Mouse (Mus musculus): ENCODE measurements around the gene Ntf5. TPM values are rescaled to one million over a fixed set of nuclear protein-coding genes. Genes with fewer than 3 reads are reported as not detected.

Ntf5 gene
- total RNA-seq, 2 experiments from 2014 or later = not detected

DNA sequence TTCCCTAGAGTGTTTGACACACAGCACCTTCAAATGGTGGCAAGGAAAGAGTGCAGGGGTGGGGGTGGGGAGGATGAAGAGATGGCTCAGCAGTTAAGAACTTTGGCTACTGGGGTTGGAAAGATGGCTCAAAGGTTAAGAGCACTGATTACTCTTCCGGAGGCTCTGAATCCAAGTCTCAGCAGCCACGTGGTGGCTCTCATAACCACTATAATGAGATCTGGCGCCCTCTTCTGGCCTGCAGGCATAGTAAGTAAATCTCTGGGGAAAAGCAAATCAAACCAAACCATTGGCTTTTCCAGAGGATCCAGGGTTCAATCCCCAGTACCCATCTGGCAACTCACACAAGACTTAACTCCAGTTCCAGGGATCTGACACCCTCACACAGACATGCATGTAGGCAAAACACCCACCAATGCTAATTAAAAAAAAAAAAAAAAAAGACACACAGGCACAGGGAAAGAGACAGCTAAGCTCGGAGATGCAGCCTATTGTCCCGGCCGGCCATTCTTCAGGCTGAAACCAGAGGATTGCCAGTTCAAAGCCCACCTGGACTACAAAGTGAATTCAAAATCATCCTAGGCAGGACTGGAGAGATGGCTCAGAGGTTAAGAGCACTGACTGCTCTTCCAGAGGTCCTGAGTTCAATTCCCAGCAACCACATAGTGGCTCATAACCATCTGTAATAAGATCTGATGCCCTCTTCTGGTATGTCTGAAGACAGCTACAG is 9.8 kb upstream of the Ntf5 start:
- peak in 1 of 2 experiments; percentile 50 for DNase-seq (ENCODE audit: low spot score in 2 of 2)

DNA sequence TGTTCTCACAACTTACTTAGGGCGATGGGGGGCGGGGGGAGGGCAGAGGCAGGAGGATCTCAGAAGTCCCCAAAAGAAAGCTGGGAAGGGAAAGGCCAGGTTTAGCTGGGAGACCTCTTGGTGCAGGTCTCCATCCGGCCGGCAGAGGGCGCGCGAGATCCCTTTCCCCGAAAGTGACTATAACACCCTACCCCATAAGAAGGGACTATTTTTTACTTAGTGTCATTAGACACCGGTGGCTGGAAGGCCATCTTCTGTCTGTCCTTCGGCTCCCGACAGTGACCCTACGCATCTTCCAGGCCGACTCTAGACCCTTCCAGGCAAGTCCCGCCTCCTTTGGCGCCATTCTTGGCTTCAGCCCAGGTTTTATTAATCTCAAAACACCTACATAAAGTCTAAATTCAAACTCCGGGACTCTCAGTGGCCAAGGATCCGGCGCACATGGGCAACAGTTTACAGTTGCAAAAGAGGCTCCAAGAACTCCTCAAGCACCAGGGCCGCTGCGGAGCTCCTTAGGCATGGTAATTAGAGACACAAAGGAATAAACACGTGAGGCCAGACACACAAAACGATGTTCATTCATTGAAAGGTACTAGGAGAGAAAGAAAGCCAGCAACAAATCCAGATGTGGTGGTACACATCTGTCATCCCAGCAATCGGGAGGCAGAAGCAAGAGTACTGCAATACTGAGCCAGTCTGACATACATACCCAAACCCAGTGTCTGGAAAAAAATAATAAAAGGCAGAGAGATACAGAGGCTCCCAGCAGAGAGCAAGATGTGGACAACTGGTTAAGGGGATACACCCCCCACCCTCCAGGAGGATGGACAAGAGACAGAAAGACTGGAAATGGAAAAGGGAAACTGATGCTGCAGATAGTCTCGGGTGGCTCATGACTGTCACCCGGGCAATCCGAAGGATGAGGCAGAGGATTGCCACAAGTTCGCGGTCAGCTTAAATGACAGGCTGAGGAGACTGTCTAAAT is 8.1 kb upstream of the Ntf5 start, which contains the start of gene Kcna7:
Gene Kcna7 (plus strand): TSS at position 563 of the 985 bp plus-strand sequence.
- DNase-seq (ENCODE audit: low spot score in 2 of 2) = peak in 1 of 2 experiments; percentile 68

DNA sequence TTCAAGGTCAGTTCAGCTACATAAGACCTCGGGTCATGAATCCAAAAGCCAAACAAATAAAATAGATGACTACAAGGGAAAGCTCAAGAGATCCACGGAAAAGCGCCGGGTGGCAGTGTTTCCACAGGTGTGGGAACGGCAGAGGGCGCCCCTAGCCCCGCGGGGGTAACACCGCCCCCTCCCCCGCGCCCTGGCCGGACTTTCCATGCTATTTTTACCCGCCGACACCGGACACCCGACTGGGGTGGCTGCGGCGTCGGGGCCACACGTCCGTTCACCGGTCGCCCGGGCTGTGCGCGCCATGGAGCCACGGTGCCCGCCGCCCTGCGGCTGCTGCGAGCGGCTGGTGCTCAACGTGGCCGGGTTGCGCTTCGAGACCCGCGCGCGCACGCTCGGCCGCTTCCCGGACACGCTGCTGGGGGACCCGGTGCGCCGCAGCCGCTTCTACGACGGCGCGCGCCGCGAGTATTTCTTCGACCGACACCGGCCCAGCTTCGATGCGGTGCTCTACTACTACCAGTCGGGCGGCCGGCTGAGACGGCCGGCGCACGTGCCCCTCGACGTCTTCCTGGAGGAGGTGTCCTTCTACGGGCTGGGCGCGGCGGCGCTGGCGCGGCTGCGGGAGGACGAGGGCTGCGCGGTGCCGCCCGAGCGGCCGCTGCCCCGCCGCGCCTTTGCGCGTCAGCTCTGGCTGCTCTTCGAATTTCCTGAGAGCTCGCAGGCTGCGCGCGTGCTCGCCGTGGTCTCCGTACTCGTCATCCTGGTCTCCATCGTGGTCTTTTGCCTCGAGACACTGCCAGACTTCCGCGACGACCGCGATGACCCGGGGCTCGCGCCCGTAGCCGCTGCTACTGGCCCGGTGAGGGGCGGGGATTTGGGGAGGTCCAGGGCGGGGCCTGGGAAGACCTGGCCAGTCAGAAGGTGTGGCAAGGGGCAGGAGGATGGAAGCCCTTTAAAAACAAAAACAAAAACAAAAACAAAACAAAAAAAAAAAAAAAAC is 7.0 kb upstream of the Ntf5 start:
- DNase-seq (ENCODE audit: low spot score in 2 of 2) = no peak

DNA sequence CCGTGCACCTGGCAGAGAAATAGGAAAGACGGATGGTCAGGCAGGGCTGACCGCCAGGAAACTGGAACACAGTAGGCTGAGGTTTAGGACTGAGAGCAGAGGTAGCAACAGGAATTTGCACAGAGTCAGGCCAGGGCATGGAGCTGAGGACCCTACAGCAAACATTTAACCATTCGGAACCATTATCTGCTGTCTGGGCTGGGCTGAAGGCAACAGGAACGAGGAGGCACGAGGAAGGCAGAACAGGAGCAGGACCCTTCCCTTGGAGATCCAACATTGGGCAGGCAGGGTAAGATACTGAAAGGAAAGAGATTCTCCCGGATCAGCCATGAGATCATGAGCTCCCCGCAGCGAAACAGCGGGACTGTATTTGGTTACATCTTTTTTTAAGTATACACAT is 5.7 kb upstream of the Ntf5 start:
- no peak for DNase-seq (ENCODE audit: low spot score in 2 of 2)

DNA sequence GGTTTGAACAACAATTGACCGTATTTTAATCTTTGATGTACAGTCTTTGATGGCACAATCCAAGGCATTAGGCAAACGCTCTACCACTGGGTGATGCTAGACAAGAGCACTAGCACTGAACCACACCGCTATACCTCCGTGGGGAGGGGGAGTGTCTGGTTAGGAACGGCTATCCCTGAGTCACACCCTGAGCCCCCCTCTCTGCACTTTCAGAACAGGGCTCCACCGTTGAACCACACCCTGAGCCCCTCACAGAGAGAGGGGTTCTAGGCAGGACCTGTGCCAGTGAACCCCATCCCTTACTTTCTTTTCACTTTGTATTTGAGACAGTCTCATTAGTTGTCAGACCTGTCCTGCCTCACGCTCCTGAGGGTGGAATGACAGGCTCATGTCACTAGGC is 5.1 kb upstream of the Ntf5 start:
- no peak for DNase-seq (ENCODE audit: low spot score in 2 of 2)

DNA sequence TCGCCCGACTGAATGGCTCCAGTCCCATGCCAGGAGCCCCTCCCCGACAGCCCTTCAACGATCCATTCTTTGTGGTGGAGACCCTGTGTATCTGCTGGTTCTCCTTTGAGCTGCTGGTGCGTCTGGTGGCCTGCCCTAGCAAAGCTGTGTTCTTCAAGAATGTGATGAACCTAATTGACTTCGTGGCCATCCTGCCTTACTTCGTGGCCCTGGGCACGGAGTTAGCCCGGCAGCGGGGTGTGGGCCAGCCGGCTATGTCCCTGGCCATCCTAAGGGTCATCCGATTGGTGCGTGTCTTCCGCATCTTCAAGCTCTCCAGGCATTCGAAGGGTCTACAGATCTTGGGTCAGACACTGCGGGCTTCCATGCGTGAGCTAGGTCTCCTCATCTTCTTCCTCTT is 4.5 kb upstream of the Ntf5 start:
- DNase-seq (ENCODE audit: low spot score in 2 of 2) = no peak

DNA sequence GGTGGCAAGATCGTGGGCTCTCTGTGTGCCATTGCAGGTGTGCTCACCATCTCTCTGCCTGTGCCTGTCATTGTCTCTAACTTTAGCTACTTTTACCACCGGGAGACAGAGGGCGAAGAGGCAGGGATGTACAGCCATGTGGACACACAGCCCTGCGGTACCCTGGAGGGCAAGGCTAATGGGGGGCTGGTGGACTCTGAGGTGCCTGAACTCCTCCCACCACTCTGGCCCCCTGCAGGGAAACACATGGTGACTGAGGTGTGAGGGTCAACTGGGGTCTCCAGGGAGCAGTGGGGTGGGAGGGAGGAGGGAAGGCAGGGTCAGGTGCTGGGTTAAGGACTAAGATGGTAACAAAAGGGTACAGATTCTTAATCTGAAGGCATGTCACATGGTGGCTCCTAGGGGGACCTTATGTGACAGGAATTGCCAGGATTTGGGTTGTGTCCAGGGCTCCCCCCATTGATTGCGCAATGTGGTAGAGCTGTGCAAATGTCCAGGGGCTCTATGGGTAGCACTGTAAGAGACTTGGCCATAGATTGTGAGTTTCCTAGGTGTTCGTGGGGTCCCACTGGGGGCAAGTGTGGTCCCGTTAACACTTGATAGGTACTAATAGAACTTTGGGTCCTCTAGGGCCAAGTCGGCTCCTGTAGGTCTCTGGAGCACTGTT is 3.9 kb upstream of the Ntf5 start:
- no peak for DNase-seq (ENCODE audit: low spot score in 2 of 2)

DNA sequence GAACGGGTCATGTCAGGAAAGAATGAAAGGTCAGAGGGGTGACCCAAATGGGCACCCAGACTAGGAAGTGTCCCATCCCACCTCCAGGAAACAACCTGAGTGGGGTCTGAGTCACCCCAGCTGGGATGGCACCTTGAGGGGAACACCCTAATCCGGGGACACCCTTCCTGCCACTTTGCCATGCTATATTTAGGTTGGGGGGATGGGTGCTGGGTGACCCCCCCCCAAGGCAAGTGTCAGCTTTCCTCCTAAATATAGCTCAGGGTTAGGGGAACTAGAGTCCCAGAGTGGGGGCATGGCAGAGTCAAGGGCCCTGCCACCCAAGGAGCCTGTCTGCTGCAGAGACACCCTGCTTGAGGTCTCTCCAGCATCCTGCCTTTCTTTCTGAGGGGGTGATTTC is 1.1 kb upstream of the Ntf5 start:
- no peak for DNase-seq (ENCODE audit: low spot score in 2 of 2)

DNA sequence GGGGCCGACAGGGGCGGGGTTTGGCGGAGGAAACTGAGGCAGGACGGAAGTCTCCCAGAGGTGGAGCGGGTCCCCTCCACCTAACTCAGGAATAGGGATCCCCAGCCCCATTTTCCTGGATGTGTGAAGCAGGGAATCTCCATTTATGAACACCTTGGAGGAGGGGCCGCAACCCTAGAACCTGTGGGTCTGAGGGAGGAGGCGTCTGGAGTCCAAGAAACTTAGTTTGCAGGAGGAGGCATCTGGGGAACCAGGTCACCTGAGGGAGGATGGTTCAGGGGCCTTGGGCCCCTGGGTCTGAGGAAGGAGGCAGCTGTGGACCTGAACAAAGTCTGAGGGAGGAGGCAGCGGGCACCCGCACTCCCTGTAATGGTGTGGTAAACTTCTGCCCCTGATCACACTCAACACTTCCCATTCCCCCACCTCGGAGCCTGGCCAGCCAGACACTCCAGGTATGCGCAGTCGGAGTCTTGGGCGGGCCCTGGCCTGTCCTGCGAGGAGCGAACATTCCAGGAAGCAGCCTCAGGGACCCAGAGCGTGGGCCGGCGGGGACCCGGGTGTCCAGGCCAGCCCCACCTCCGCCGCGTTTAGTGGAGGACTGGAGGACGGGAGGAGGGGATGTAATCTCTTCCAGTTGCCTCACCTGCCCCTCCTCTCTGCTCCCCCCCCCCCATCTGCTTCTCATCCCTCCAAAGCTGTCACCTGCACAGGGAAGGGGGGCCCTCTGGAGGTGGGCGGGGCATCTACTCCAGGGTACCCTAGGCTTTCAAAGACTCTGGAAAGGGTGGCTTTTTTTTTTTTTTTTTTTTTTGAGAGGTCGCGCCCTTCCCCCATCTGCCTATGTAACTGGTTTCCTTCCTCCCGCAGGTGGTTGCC is 607 bp downstream of the Ntf5 start:
- no peak for DNase-seq (ENCODE audit: low spot score in 2 of 2)

DNA sequence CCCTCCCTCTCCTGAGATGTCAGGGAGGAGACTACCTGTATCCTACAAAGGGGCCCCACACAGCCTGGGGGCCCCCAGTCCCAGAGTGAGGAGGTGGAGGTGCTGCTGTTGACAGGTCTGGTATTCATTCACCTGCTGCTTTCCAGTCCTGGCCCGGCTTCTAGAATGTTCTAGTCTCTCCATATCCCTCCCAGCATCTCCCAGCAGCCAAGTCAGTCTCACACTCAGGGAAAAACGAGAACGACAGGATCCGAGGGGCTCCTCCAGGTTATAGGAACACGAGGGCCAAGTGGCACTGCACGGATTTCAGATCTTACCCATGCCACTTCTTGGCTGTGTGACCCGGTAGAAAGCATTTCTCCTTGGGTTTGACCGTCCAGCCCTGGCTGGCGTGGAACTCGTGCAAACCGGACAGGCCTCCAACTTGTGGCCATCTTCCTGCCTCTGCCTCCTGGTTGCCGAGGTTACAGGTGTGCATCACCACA is 1.3 kb downstream of the Ntf5 start:
- DNase-seq (ENCODE audit: low spot score in 2 of 2) = no peak

DNA sequence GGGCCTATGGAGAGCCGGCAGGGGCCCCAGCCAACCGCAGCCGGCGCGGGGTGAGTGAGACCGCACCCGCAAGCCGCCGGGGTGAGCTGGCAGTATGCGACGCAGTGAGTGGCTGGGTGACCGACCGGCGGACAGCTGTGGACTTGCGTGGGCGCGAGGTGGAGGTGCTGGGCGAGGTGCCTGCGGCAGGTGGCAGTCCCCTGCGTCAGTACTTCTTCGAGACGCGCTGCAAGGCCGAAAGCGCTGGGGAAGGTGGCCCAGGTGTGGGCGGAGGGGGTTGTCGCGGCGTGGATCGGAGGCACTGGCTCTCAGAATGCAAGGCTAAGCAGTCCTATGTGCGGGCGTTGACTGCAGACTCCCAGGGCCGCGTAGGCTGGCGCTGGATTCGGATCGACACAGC is 2.1 kb downstream of the Ntf5 start:
- DNase-seq (ENCODE audit: low spot score in 2 of 2) = peak in 1 of 2 experiments; percentile 35

DNA sequence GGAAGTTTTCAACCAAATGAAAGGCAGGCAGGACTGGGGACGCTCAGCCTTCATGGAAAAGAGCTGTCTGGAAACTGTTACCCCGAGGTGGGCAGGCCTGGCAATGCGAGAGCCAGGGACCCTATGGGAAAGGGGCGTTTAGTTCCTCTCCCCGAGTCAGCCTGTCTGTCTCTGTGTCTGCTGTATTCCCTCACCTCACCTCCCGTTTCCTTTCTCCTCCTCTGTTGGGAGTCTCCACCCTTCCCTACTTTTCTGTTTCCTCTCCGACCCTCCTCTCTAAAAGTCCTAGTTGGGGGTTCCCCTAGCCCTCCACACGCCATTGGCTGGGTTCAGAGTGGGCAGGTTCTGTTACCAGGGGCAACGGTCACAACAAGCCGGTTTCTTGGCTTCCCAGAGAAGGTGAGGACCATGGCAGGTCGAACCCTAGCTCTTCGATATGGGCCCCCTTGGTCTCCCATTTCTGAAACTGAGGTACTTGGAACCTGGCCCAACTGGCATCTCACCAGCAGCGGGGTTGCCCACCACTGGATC is 4.5 kb downstream of the Ntf5 start:
- DNase-seq (ENCODE audit: low spot score in 2 of 2) = no peak

DNA sequence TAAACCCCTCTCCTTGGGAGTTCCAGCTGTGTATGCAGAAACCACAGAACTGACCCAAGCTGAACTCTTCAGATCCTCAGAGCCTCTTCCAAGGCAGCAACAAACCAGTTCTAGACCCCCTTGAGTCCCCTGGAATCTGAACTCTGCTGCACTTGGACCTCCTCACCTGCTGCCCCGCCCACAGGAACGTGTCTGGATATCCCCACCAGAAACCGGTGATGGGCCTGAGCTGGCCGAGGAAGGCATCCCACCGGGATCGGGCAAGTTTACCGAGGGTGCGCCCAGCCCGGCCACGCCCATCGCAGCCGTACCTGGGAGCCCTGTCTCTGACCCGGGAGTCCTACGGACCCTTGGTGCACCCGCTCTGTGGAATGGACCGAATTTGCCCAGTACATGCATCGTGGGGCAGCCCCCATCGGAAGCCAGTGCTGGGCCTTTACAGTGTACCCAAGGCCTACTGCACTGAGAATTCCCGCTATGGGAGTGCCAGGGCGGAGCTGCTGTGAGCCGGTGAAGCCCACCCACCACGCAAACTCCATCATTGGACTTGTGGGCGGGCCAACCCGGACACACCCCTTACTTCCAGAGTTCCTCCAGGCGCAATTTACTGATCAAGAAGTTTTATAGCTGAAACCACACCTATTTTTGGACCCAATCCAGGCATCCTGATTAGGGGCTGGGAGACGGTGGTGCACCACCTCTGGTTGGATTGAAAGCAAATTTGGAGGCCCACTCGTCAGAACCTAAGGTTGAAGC is 6.5 kb downstream of the Ntf5 start:
- DNase-seq (ENCODE audit: low spot score in 2 of 2) = no peak

DNA sequence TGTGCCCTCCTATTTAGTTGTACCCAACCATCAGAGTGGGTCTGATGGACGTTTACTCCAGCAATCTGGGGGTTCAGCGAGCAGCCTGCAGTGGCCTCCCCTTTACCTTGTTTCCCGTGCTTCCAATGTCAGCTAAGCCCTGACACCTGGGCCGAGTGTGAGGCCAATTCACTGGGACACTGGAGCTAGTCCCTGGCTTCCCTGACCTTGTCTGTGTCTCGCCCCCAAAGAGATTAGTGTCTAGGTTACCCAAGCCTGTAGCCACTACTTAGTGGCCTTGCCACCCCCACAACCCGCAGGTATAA is 7.1 kb downstream of the Ntf5 start, which contains the start of gene Lhb:
Gene Lhb (plus strand): TSS at position 206 of the 305 bp plus-strand sequence.
- no peak for DNase-seq (ENCODE audit: low spot score in 2 of 2)

DNA sequence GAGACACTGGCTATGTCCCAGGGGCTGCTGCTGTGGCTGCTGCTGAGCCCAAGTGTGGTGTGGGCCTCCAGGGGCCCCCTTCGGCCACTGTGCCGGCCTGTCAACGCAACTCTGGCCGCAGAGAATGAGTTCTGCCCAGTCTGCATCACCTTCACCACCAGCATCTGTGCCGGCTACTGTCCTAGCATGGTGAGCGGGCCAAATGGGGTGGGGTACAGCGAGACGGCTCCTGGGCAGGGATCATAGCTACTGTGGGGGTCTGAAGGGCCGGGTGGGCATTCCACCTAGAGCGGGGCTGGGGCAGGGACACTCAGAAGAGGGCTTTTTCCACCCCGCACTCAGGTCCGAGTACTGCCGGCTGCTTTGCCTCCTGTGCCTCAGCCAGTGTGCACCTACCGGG is 7.7 kb downstream of the Ntf5 start:
- no peak for DNase-seq (ENCODE audit: low spot score in 2 of 2)

DNA sequence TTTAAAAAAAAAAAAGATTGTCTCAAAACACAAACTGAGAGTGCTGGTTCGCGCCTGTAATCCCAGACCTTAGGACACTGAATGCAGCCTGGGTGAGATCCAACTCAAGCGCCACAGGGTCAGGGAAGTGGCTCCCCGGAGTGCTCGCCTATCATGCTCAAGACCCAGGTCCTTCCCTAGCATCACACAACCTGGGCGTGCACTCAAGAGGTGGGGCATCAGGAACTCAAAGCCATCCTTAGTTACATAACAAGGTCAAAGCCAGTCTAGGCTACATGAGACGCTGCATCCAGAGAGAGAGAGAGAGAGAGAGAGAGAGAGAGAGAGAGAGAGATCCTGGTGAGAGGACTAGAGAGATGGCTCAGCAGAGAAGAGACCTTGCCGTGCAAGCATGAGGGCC is 13.1 kb downstream of the Ntf5 start:
- no peak for DNase-seq (ENCODE audit: low spot score in 2 of 2)

DNA sequence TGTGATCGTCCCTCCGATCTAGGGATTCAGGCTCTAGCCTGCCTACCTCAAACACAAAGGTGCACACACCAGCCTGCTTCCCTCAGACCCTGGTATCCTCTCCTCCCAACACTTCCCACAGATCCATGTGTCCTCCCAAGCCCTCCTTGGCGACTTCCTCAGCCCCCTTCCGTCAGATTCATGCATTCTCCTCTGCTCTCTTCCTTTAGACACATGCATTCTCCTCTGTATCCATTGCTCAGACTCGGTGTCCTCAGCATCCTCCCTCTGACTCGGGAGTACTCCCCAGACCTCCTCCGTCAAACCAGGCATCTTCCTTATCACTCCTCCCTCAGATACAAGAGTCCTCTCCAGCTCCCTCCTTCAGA is 20.3 kb downstream of the Ntf5 start:
- no peak for DNase-seq (ENCODE audit: low spot score in 2 of 2)

DNA sequence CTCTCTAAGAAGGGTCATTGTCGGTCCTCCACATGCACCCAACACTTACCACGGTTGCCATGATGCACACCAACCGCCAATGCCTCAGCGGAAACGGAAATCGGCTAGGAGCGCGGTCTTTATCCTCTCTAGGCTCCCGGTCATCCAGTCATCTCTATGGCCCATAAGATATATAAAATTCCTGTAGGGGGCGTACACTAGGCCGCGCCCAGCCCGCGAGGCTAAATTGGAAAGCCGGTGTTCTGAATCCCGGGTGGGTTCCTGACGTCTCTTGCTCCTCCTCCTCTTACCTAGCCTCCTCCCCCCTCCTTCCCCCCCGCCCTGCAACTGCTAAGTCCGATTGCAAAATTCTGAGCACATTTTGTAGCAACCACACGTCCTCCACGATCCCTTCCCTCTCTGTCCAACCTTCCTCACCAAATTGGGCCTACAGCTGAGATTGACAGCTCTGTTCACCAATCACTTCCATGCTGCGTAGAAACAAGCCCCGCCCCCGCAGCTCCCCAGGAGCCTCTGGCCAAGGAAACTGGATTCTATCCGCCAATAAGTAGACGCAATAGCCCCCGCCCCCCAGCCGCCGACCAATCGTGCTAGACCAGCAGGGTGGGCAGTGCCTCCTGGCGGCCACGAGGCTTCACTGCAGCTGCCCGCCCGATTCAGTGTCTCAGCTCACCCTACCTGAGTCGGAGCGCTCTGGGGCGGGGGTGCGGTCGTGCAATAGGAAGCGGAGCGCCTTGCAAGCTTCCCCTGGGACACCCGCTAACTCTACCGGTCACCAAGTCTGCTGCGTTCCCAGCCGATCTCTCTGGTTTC is 20.9 kb downstream of the Ntf5 start, which contains the start of gene Gys1:
Gene Gys1 (plus strand): TSS at position 642 of the 813 bp plus-strand sequence.
- peak; percentile 100 for DNase-seq (ENCODE audit: low spot score in 2 of 2)

All from layer of hippocampus, adult 18-20 months (tissue).